Mouse (Mus musculus): Measurements from ENCODE around the gene Ccna1. TPM values are rescaled to one million over a fixed set of nuclear protein-coding genes. Genes with fewer than 3 reads are reported as not detected.

Ccna1 gene
- polyA plus RNA-seq, 1 experiment from 2014 or later: 2.6 TPM

GRCm38 (mm10) chr3:55012536-55012935, 42.8 kb downstream of the Ccna1 start:
- no peaks in the 10 kb centered on the region for H3K4me1 ChIP-seq (ENCODE audit: control insufficient read depth, insufficient read depth, low read length)
- H3K27me3 ChIP-seq (ENCODE audit: control insufficient read depth, insufficient read depth, low read length): no peaks in the 10 kb centered on the region
- no peak overlapping the region for H3K4me2 ChIP-seq (ENCODE audit: low read depth)
- no peak overlapping the region for H3K9ac ChIP-seq (ENCODE audit: low read length)
- DNase-seq (ENCODE audit: low spot score): no peak
- no peak for ATAC-seq (ENCODE audit: insufficient read depth, low FRiP score, low TSS enrichment)
- H3K36me3 ChIP-seq (ENCODE audit: control insufficient read depth, insufficient read depth, low read length): no peaks in the 10 kb centered on the region
- H3K4me3 ChIP-seq (ENCODE audit: low read depth, low read length): no peak overlapping the region
- no peak overlapping the region for H3K27ac ChIP-seq (ENCODE audit: low read depth, low read length)
- H3K9me3 ChIP-seq (ENCODE audit: control insufficient read depth, low read length): no peaks in the 10 kb centered on the region
- 78% methylated on average over 4 of the region's 4 CpGs for WGBS

GRCm38 (mm10) chr3:55011681-55012080, 43.6 kb downstream of the Ccna1 start:
- DNase-seq (ENCODE audit: low spot score): peak; percentile 23
- 36% methylated on average over 7 of the region's 7 CpGs for WGBS
- H3K27ac ChIP-seq (ENCODE audit: low read depth, low read length): no peak overlapping the region
- no peak overlapping the region for H3K9ac ChIP-seq (ENCODE audit: low read length)
- no peaks in the 10 kb centered on the region for H3K4me1 ChIP-seq (ENCODE audit: control insufficient read depth, insufficient read depth, low read length)
- no peak overlapping the region for H3K4me3 ChIP-seq (ENCODE audit: low read depth, low read length)
- H3K27me3 ChIP-seq (ENCODE audit: control insufficient read depth, insufficient read depth, low read length): no peaks in the 10 kb centered on the region
- H3K36me3 ChIP-seq (ENCODE audit: control insufficient read depth, insufficient read depth, low read length): no peaks in the 10 kb centered on the region
- ATAC-seq (ENCODE audit: insufficient read depth, low FRiP score, low TSS enrichment): no peak
- H3K9me3 ChIP-seq (ENCODE audit: control insufficient read depth, low read length): no peaks in the 10 kb centered on the region
- no peak overlapping the region for H3K4me2 ChIP-seq (ENCODE audit: low read depth)

GRCm38 (mm10) chr3:55008965-55009741, 46.1 kb downstream of the Ccna1 start:
- Histone ChIP-seq H3K27me3 (ENCODE audit: control insufficient read depth, insufficient read depth, low read length) (no peaks in the 10 kb centered on the region), H3K4me3 (ENCODE audit: low read depth, low read length) (no peak overlapping the region), H3K4me1 (ENCODE audit: control insufficient read depth, insufficient read depth, low read length) (no peaks in the 10 kb centered on the region), H3K4me2 (ENCODE audit: low read depth) (no peak overlapping the region), H3K27ac (ENCODE audit: low read depth, low read length) (no peak overlapping the region), H3K36me3 (ENCODE audit: control insufficient read depth, insufficient read depth, low read length) (no peaks in the 10 kb centered on the region), H3K9ac (ENCODE audit: low read length) (no peak overlapping the region), H3K9me3 (ENCODE audit: control insufficient read depth, low read length) (no peaks in the 10 kb centered on the region)
- WGBS: 71% methylated on average over 6 of the region's 6 CpGs
- no peak for ATAC-seq (ENCODE audit: insufficient read depth, low FRiP score, low TSS enrichment)
- DNase-seq (ENCODE audit: low spot score): no peak

- 63% methylated on average over 4 of the region's 4 CpGs for WGBS
- no peak for ATAC-seq (ENCODE audit: insufficient read depth, low FRiP score, low TSS enrichment)
Observed at GRCm38 (mm10) chr3:55004036-55004435, 51.3 kb downstream of the Ccna1 start.

GRCm38 (mm10) chr3:55001677-55002076, 53.6 kb downstream of the Ccna1 start:
- DNase-seq (ENCODE audit: low spot score): no peak
- ATAC-seq (ENCODE audit: insufficient read depth, low FRiP score, low TSS enrichment): no peak
- Histone ChIP-seq H3K27me3 (ENCODE audit: control insufficient read depth, insufficient read depth, low read length) (no peaks in the 10 kb centered on the region), H3K4me2 (ENCODE audit: low read depth) (no peak overlapping the region), H3K4me1 (ENCODE audit: control insufficient read depth, insufficient read depth, low read length) (no peaks in the 10 kb centered on the region), H3K36me3 (ENCODE audit: control insufficient read depth, insufficient read depth, low read length) (no peaks in the 10 kb centered on the region), H3K9ac (ENCODE audit: low read length) (no peak overlapping the region), H3K9me3 (ENCODE audit: control insufficient read depth, low read length) (no peaks in the 10 kb centered on the region), H3K27ac (ENCODE audit: low read depth, low read length) (no peak overlapping the region), H3K4me3 (ENCODE audit: low read depth, low read length) (no peak overlapping the region)
- WGBS: 67% methylated on average over 4 of the region's 4 CpGs

More at GRCm38 (mm10) chr3:55004036-55004435, 51.3 kb downstream of the Ccna1 start:
- Histone ChIP-seq H3K4me1 (ENCODE audit: control insufficient read depth, insufficient read depth, low read length) (no peaks in the 10 kb centered on the region), H3K27ac (ENCODE audit: low read depth, low read length) (no peak overlapping the region), H3K36me3 (ENCODE audit: control insufficient read depth, insufficient read depth, low read length) (no peaks in the 10 kb centered on the region), H3K9me3 (ENCODE audit: control insufficient read depth, low read length) (no peaks in the 10 kb centered on the region), H3K27me3 (ENCODE audit: control insufficient read depth, insufficient read depth, low read length) (no peaks in the 10 kb centered on the region), H3K4me3 (ENCODE audit: low read depth, low read length) (no peak overlapping the region), H3K9ac (ENCODE audit: low read length) (no peak overlapping the region), H3K4me2 (ENCODE audit: low read depth) (no peak overlapping the region)
- DNase-seq (ENCODE audit: low spot score): no peak

Other genes with a start within 250 kb of the Ccna1 start
- 50.4 and 56.6 TPM in 2 replicates for gene Rfxap, start 247.7 kb downstream of the Ccna1 start, polyA plus RNA-seq (2014; fragmentation: Nextera tagmentation; extraction: Ambion mirVana)
- gene Sertm1, start 139.6 kb downstream of the Ccna1 start, polyA plus RNA-seq (2014; fragmentation: Nextera tagmentation; extraction: Ambion mirVana): 0.29 and 0.57 TPM in 2 replicates
- 55.4 and 55.5 TPM in 2 replicates for gene Spg20, start 56.6 kb upstream of the Ccna1 start, polyA plus RNA-seq (2014; fragmentation: Nextera tagmentation; extraction: Ambion mirVana)
- gene Ccdc169, start 81.8 kb upstream of the Ccna1 start, polyA plus RNA-seq (2014; fragmentation: Nextera tagmentation; extraction: Ambion mirVana): 0.19 TPM in 1 of 2 replicates, not detected in the other
- gene Sohlh2, start 126.5 kb upstream of the Ccna1 start, polyA plus RNA-seq (2014; fragmentation: Nextera tagmentation; extraction: Ambion mirVana): 0.09 TPM in 2 replicates
- 89.0 and 99.0 TPM in 2 replicates for gene Dclk1, start 186.9 kb upstream of the Ccna1 start, polyA plus RNA-seq (2014; fragmentation: Nextera tagmentation; extraction: Ambion mirVana)

Measured in neural tube, embryonic 11.5 days (tissue).